Comparison of ENCODE assay signal across 8 mouse cellular contexts in the genomic region with DNA sequence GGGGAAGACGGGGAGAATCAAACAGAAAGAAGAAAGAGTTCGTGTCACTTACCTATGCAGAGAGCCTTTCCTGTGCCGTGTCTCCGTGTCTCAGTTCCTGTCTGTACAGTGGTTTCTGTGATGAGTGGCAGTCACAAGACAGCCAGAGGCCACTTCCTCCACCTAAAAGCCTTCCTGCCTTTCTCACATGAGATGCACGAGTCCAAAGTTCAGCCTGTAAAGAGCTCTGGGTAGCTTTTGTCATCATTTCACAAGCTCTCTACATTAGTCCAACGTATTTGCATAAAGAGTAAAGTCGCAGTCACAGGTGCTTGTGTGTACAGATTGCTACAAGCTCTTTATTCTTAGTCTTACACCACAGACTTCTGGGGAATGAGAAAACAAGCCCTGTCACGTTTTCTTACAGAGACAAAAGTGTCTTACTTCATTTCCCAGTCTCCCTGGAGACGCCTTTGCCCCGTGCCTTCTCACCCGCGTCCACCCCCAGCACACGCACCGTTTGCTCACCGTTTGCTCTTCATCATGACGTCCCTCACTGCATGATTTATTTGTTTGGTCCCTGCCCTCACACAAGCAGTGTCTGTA. TPM values are rescaled to one million over a fixed set of nuclear protein-coding genes. Genes with fewer than 3 reads are reported as not detected.
DNase-seq lines count a peak whose midpoint lies in the region; ATAC-seq and TF ChIP-seq lines count a peak whose summit lies in the region.

A gene (minus strand): TSS at position 288 of the 585 bp plus-strand sequence.

- intact Hi-C loops in heart, adult 2 months (cut with DNase I) = no loop called here

- no peak within 1 kb of the TSS for H3K27ac ChIP-seq in heart, adult 2 months
- no peak within 1 kb of the TSS for H3K27ac ChIP-seq in heart, embryonic 10.5 days
- H3K27ac ChIP-seq in midbrain, postnatal 0 days (ENCODE audit: low read depth, low read length) = no peak within 1 kb of the TSS

- no peak within 1 kb of the TSS for H3K4me3 ChIP-seq in heart, adult 2 months
- no peak within 1 kb of the TSS for H3K4me3 ChIP-seq in heart, embryonic 10.5 days
- H3K4me3 ChIP-seq in midbrain, postnatal 0 days (ENCODE audit: low read depth, low read length) = 0 out of 2 replicates have a peak within 1 kb of the TSS, but pooled peaks have one; percentile 14

- no peaks in the 10 kb centered on the region for H3K79me2 ChIP-seq in heart, adult 2 months (replicated peaks; ENCODE audit: control insufficient read depth, insufficient read depth, low read length)

- peak; percentile 84 for ATAC-seq in common myeloid progenitor, adult 5-6 weeks (replicated peaks; ENCODE audit: low read depth, poor library complexity, severe bottlenecking)
- no peak for ATAC-seq in midbrain, postnatal 0 days (ENCODE audit: low FRiP score)

- TF ChIP-seq CTCF in heart, adult 2 months (IDR thresholded peaks at IDR 0.05) = no peak
- TF ChIP-seq CTCF in midbrain, postnatal 0 days (IDR thresholded peaks at IDR 0.05) = no peak

- H3K4me1 ChIP-seq in heart, adult 2 months (ENCODE audit: control insufficient read depth, insufficient read depth, low read length) = no peaks in the 10 kb centered on the region
- H3K4me1 ChIP-seq in heart, embryonic 10.5 days = no peaks in the 10 kb centered on the region
- peaks cover 5% of the 10 kb centered on the region; the same call in 1 of the 2 replicates for H3K4me1 ChIP-seq in midbrain, postnatal 0 days (ENCODE audit: insufficient read depth, low read length)

- WGBS in heart, adult 2 months = 57% methylated on average over 16 of the region's 16 CpGs
- 71% methylated on average over 16 of the region's 16 CpGs for WGBS in heart, embryonic 10.5 days
- 17% methylated on average over 16 of the region's 16 CpGs for WGBS in midbrain, postnatal 0 days

- 0 out of 2 replicates have a peak, but pooled peaks have one; percentile 15 for TF ChIP-seq POLR2A in heart, adult 2 months (IDR thresholded peaks at IDR 0.05; ENCODE audit: insufficient read depth, low read depth, low read length)

- H3K9me3 ChIP-seq in heart, embryonic 10.5 days = no peaks in the 10 kb centered on the region
- H3K9me3 ChIP-seq in midbrain, postnatal 0 days (ENCODE audit: low read length) = no peaks in the 10 kb centered on the region

- no peak for TF ChIP-seq EP300 in heart, adult 2 months (IDR thresholded peaks at IDR 0.05; ENCODE audit: insufficient read depth, low read depth, low read length)

- H3K4me2 ChIP-seq in midbrain, postnatal 0 days (ENCODE audit: low read depth, low read length, poor library complexity, severe bottlenecking) = peak within 1 kb of the TSS; percentile 42

- H3K36me3 ChIP-seq in heart, adult 2 months (ENCODE audit: control insufficient read depth, insufficient read depth, low read length) = no peaks in the 10 kb centered on the region
- H3K36me3 ChIP-seq in heart, embryonic 10.5 days = no peaks in the 10 kb centered on the region
- no peaks in the 10 kb centered on the region for H3K36me3 ChIP-seq in midbrain, postnatal 0 days (ENCODE audit: insufficient read depth, low read length)

- H3K9ac ChIP-seq in heart, adult 2 months (ENCODE audit: low read depth, low read length) = no peak within 1 kb of the TSS
- no peak within 1 kb of the TSS for H3K9ac ChIP-seq in midbrain, postnatal 0 days (replicated peaks; ENCODE audit: low read length, poor library complexity, severe bottlenecking)

- no peaks in the 10 kb centered on the region for H3K27me3 ChIP-seq in heart, adult 2 months (ENCODE audit: control insufficient read depth, insufficient read depth, low read length)
- H3K27me3 ChIP-seq in heart, embryonic 10.5 days (ENCODE audit: insufficient read depth, poor library complexity, severe bottlenecking) = no peaks in the 10 kb centered on the region
- H3K27me3 ChIP-seq in midbrain, postnatal 0 days (ENCODE audit: insufficient read depth, low read length) = no peaks in the 10 kb centered on the region; the same call in 1 of the 2 replicates

- peak in 1 of 2 experiments; percentile 29 for DNase-seq in heart, adult 2 months
- no peak for DNase-seq in heart, embryonic 10.5 days (ENCODE audit: low spot score)
- peak; percentile 6 for DNase-seq in kidney, postnatal 14 days
- DNase-seq in midbrain, postnatal 0 days (ENCODE audit: low spot score) = no peak
- DNase-seq in thymus, postnatal 14 days = peak; percentile 58
- DNase-seq in cerebellum, adult 11 months = no peak
- DNase-seq in frontal cortex, postnatal 25 days (ENCODE audit: low spot score in 2 of 2) = no peak

RNA-seq across cellular contexts. Expression of the gene that starts here (rescaled TPM):
- 1 to 10 TPM in 1 of 2 experiments, under 1 TPM in 1; 0.57 to 1.1 TPM for total RNA-seq in heart, adult 2 months (2021)
- polyA plus RNA-seq in heart, adult 2 months (2012; rRNA removed) = 0.47 and 0.85 TPM in 2 replicates
- 0.54 and 1.4 TPM in 2 replicates for polyA plus RNA-seq in heart, embryonic 10.5 days (2016; fragmentation: Nextera tagmentation; extraction: Ambion mirVana)
- total RNA-seq in common myeloid progenitor, adult 5-6 weeks (2017) = 2.0 and 2.6 TPM in 2 replicates
- 2.7 and 2.8 TPM in 2 replicates for total RNA-seq in midbrain, postnatal 0 days (2014; rRNA removed)
- 3.7 and 4.0 TPM in 2 replicates for polyA plus RNA-seq in midbrain, postnatal 0 days (2015; fragmentation: Nextera tagmentation; extraction: Ambion mirVana)

Comparison
In these comparisons a context has a peak if more than half of its experiments do, and no peak if none do; other contexts are left out.
1. DNase-seq: peak in kidney, postnatal 14 days (single experiment) and thymus, postnatal 14 days (single experiment); none in heart, embryonic 10.5 days (single experiment), midbrain, postnatal 0 days (single experiment), cerebellum, adult 11 months (single experiment) and frontal cortex, postnatal 25 days (0 of 2).